Comparison of ENCODE assay signal across 21 mouse cellular contexts in the genomic region with DNA sequence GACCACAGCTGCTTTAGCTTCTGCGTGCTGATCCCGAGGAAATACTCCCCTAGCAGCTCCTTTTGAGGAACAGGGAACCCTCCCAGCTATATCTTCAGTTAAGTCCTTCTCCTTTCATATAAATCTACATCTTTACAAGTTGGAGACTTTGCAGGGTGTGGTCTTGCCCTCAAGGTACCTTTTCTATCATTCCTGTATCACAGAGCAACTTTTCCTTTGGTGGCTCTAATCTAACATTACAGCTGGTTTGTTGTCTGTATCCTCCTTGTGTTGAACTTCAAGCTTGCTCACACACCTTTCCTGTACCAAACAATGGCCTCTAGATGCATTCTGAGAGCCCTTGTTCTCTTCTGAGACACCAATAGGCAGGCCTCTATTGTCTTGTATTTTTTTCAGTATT.
"Had no signal": no experiment of that assay in that cellular context is flagged by ENCODE, and none has a peak within 500 bp of the region (broad histone marks: within the 10 kb centered on the region; RNA-seq: fewer than 3 reads in every experiment).

No protein-coding gene starts in this region.

- H3K4me2 ChIP-seq: liver, embryonic 15.5 days; lung, embryonic 14.5 days; midbrain, embryonic 12.5 days; midbrain, embryonic 15.5 days; neural tube, embryonic 12.5 days; neural tube, embryonic 15.5 days had no signal

- H3K36me3 ChIP-seq: liver, embryonic 15.5 days; midbrain, embryonic 12.5 days; midbrain, embryonic 15.5 days; neural tube, embryonic 12.5 days; neural tube, embryonic 15.5 days had no signal

- H3K9ac ChIP-seq: liver, embryonic 15.5 days; lung, embryonic 14.5 days; midbrain, embryonic 12.5 days; midbrain, embryonic 15.5 days; neural tube, embryonic 12.5 days; neural tube, embryonic 15.5 days had no signal

- H3K9me3 ChIP-seq: liver, embryonic 15.5 days; midbrain, embryonic 12.5 days; midbrain, embryonic 15.5 days; neural tube, embryonic 12.5 days; neural tube, embryonic 15.5 days had no signal

- H3K27ac ChIP-seq: hindbrain, postnatal 0 days; kidney, postnatal 0 days; left cerebral cortex, adult 2 months; liver, embryonic 15.5 days; macrophage; midbrain, embryonic 12.5 days; midbrain, embryonic 15.5 days; neural tube, embryonic 12.5 days; neural tube, embryonic 15.5 days had no signal

- H3K27me3 ChIP-seq: liver, embryonic 15.5 days; midbrain, embryonic 12.5 days; midbrain, embryonic 15.5 days; neural tube, embryonic 12.5 days; neural tube, embryonic 15.5 days had no signal

- H3K4me1 ChIP-seq: midbrain, embryonic 15.5 days; neural tube, embryonic 12.5 days; neural tube, embryonic 15.5 days had no signal

- DNase-seq: kidney, adult 18-20 months; kidney, adult 9 months; kidney, postnatal 25 days; layer of hippocampus, postnatal 36 days; lung, embryonic 14.5 days; retina, postnatal 1 day; right cerebral cortex, postnatal 25 days; spleen, adult 18-20 months; thymus, postnatal 4 days had no signal

- ATAC-seq: hindbrain, postnatal 0 days; inflammation-experienced regulatory T-cells, adult 6 months; intestine, embryonic 16.5 days; lung, postnatal 0 days; midbrain, embryonic 15.5 days had no signal

- H3K4me3 ChIP-seq: left cerebral cortex, adult 2 months; liver, embryonic 15.5 days; midbrain, embryonic 12.5 days; midbrain, embryonic 15.5 days; neural tube, embryonic 12.5 days; neural tube, embryonic 15.5 days had no signal
